Mouse (Mus musculus) cortical plate, adult 2 months (tissue): ENCODE data around the gene Dhrs3. TPM values are rescaled to one million over a fixed set of nuclear protein-coding genes. Genes with fewer than 3 reads are reported as not detected.

ENCODE experiments used
- H3K27ac ChIP-seq: fragments of 200-500 bp; 2 replicates; pipeline ENCODE4 v1.5.1; 2012; ENCODE audit warnings: low read length, control low read depth, inconsistent platforms; ENCODE audit not compliant: insufficient read depth
- H3K4me1 ChIP-seq: fragments of 200-500 bp; 2 replicates; pipeline ENCODE4 v1.6.1; 2011; ENCODE audit warnings: low read length; ENCODE audit not compliant: control insufficient read depth, insufficient read depth
- H3K4me3 ChIP-seq: fragments of 200-500 bp; 2 replicates; pipeline ENCODE4 v1.5.1; 2011; ENCODE audit warnings: mild to moderate bottlenecking, low read length, control low read depth; ENCODE audit not compliant: insufficient read depth
- CTCF ChIP-seq: fragments of 200-500 bp; IDR thresholded peaks from 2 replicates; pipeline ENCODE4 v1.5.1; 2011; ENCODE audit warnings: mild to moderate bottlenecking, control low read depth, low read length; ENCODE audit not compliant: insufficient read depth; ENCODE audit errors: extremely low read depth
- POLR2A ChIP-seq: fragments of 200-500 bp; IDR thresholded peaks from 2 replicates; pipeline ENCODE4 v1.6.1; 2011; ENCODE audit warnings: mild to moderate bottlenecking, low read length, control low read depth; ENCODE audit not compliant: insufficient read depth; ENCODE audit errors: extremely low read depth
- polyA plus RNA-seq: library from polyadenylated mRNA; depleted of rRNA; stranded (reverse); fragments of >200 nt; gene quantifications from 2 replicates; pipeline ENCODE4 v1.2.3, GENCODE M21; 2012

The Dhrs3 gene
- polyA plus RNA-seq, 1 experiment, result 28.3 TPM

DNA sequence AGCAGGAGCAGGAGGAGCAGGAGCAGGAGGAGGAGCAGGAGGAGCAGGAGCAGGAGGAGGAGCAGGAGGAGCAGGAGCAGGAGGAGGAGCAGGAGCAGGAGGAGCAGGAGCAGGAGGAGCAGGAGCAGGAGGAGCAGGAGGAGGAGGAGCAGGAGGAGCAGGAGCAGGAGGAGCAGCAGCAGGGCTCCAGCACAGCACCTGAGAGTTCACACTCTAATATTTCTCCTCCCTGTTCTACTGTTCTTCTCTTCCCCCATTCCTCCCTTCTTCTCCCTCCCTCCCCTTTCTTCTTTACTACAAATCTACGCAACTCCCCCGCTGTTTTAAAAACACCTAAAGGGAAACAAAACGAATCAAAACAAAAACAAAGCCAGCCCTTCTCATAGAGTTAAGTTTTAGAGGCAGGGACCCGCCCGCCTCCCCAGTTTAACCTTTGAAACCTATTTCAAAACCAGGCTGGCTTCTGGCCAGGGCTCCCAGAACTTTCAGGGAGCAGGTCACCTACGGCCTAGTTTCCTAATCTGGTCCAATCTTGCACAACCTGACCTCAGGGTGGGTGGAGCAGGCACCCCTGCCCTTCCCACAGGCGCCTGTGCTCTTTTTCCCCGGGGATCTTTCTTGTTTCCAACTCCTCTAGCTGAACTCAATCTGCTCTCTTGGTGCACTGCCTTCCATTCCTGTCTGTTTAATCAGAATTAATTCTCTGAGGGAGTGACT lies 67.7 kb downstream of the Dhrs3 start:
- TF ChIP-seq POLR2A (no peak), CTCF (no peak)
- Histone ChIP-seq H3K4me1 (no peaks in the 10 kb centered on the region), H3K4me3 (no peak overlapping the region), H3K27ac (no peak overlapping the region)

DNA sequence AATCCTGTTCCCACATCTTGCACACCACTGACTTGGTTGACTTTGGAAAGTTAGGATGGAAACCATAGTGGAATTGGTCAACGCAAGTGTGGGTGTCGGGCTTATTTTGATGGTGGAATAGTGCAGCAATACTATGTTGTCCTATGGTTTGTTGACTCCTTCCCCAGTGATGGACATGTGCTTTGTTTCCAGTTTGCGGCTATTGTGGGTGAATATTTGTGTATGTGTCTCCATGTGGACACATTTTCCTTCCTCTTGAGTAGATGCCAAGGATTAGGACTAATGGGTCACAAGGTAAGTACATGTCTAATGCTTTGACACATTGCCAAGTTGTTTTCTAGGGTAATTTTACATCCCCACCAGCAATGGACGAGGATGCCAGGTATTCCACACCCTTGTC lies 68.6 kb downstream of the Dhrs3 start:
- Histone ChIP-seq H3K4me1 (no peaks in the 10 kb centered on the region), H3K27ac (no peak overlapping the region), H3K4me3 (no peak overlapping the region)
- TF ChIP-seq CTCF (no peak), POLR2A (no peak)

DNA sequence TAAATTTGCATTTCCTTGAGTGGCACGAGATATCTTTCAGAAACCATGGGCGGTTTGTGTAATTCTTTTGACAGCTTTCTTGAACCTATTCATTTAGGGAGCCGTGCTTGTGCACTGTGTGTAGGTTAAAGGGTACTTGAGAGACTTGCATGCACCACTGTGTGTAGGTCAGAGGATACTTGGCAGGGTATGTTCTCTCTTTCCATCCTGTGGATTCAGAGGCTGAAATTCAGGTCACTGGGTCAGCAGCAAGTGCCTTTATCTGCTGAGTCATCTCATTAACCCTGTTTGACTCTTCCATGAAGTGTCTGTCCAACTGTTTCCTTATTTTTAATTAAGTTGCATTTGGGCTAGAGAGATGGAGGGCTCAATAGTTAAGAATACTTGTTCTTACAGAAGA lies 69.1 kb downstream of the Dhrs3 start:
- Histone ChIP-seq H3K27ac (no peak overlapping the region), H3K4me1 (no peaks in the 10 kb centered on the region), H3K4me3 (no peak overlapping the region)
- TF ChIP-seq CTCF (no peak), POLR2A (no peak)

DNA sequence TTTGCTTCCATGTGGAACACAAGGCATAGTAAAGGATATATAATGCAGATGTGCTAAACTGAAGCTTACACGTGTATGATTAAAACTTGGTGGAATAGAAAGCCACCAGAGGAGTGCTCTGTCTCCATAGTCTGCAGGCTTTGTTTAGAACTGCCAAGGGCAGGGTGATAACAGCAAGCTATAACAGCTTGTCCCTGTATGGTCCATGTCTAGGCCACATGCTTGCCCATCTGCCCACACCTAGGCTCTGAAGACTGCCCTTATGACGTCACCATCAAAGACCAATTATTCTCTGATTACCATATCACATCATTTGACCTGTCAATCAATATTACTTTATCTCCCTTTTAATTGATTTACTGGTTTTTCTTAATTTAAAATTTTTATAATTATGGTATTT lies 72.6 kb downstream of the Dhrs3 start:
- Histone ChIP-seq H3K4me1 (no peaks in the 10 kb centered on the region), H3K27ac (no peak overlapping the region), H3K4me3 (no peak overlapping the region)
- TF ChIP-seq CTCF (no peak), POLR2A (no peak)

DNA sequence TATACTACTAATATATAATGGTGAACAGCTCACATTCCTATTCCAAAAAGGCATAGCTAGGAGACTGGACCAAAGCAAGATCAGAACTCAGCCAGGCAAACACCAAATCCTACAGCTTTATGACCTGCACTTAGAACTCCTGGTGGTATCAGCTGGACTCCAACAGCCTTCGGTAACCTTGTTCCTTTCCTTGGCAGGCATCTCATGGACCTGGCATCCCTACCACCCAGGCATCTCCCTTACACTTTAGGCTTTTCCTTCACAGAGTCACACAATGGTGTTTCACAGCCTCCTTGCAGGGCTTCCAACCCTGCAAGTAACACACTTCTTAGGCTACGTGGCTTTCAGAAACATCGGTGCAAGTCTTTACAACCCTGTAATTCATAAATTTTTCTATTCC lies 75.7 kb downstream of the Dhrs3 start:
- Histone ChIP-seq H3K4me1 (no peaks in the 10 kb centered on the region), H3K27ac (no peak overlapping the region), H3K4me3 (no peak overlapping the region)
- TF ChIP-seq CTCF, result no peak

DNA sequence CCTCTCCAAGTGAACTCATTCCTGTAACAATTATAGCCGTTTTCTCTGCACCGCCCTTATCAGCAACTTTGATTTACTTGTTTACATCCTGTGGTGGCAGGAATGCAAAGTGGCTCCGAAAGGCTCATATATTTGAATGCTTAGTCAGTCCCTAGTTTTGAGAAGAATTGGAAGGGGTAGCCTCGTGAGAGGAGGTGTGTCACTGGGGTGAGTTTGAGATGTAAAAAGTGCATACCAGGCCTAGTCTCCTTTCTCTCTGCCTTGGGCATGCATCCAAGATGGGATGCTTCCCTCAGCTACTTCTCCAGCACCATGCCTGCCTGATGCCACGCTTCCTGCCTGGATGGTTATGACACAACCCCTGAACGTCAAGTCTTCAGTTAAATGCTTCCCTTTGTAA lies 76.4 kb downstream of the Dhrs3 start:
- Histone ChIP-seq H3K4me3 (no peak overlapping the region), H3K4me1 (no peaks in the 10 kb centered on the region), H3K27ac (no peak overlapping the region)
- TF ChIP-seq POLR2A (no peak), CTCF (no peak)

DNA sequence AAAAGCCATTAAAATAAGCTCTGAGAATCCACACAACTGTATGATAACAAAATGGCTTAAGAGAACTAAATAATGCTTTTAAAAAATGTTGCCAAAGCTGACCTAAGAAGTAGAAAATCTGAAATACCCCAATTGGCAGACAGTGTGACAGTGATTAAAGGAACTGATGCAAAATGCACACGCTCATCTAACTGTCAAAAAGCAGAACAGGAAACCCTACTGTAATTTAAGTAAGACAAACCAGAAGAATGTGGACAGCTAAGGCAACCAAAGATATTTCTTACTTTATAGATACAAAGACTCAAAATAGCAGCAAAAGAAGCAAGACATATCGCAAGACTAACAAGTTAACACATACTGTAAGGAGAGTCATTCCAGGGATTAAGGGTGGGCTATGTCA lies 78.4 kb downstream of the Dhrs3 start:
- Histone ChIP-seq H3K4me3 (no peak overlapping the region), H3K4me1 (no peaks in the 10 kb centered on the region), H3K27ac (no peak overlapping the region)
- TF ChIP-seq CTCF, result no peak
- TF ChIP-seq POLR2A, result no peak

DNA sequence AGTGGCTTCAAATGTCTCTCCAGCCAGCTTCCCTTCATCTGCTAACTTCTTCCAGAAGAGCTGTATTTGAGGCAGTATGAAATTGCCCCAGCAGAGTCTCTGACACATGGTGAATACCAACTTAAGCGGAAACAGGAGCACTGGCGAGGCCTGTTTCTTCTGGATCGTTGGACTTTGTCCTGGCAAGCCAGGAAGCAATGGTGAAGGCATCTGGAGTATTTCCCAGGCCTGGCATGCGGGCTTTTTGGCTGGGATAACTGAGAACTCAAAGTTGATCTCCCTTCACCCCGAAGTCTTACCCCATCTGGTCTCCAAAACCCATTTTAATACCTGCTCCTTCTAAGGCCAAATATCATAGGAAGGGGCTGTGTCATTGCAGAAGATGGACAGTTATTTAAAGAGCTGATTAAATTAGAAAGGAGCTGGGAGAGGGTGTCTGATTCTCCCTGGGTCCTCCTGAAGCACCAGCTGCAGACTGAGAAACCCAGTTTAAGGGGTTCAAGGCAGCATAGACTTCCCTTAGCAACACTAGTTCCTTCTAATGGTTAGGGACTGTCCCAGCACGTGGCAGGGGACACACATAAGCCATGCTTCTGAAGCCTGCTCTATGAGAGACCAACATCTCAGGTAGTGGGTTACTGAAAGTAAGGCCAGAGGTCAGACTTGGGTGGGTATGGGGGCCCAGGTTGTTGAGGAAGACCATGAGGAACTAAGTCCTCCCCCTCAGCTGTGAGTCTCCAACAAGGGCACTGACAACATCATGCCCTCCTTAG lies 80.5 kb downstream of the Dhrs3 start:
- 0 out of 2 replicates have a peak, but pooled peaks cover 2% of the 10 kb centered on the region for H3K4me1 ChIP-seq
- H3K27ac ChIP-seq, result no peak overlapping the region
- TF ChIP-seq CTCF, result no peak
- no peak for TF ChIP-seq POLR2A
- no peak overlapping the region for H3K4me3 ChIP-seq

DNA sequence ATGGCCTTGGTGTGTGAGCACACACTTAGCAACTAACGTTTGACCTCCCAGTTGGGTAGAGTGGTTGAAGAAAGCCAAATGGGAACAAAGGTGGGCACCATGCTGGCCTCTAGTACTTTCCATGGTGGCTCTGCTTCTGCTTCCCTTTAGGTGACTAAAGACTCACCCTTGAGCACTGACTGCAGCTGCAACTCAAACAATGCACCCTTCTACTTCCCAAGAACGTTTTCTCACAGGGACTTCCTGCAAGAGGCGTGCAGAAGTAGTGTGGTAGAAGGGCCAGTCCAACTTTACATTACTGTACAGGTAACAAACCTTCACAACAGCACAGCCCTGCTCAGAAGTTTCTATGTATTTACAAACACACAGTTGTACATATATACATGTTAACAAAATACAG lies 81.8 kb downstream of the Dhrs3 start:
- TF ChIP-seq CTCF (no peak), POLR2A (no peak)
- Histone ChIP-seq H3K4me3 (no peak overlapping the region), H3K27ac (no peak overlapping the region), H3K4me1 (peaks cover 8% of the 10 kb centered on the region)

DNA sequence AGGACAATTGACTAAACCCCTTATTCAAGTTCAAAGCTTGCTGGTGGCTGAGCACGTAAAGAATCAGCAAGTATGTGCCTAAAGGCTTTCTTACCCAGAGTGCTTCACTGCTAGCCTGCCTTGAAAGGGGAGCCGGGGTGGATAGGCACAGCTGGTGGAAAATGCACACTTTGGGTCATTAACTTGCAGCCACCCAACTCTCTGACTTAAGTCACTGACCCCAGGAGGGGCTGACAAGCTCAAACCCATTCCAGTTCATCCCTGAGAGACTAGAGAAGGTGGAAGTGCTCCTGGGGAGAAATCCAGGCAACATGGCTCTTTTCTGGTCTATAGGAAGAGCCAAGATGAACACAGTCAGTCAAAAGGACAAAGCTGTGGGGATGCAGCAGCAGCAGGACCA lies 82.9 kb downstream of the Dhrs3 start:
- H3K4me3 ChIP-seq, result no peak overlapping the region
- no peak for TF ChIP-seq CTCF
- no peak for TF ChIP-seq POLR2A

More for the DNA sequence above, 82.9 kb downstream of the Dhrs3 start:
- Histone ChIP-seq H3K4me1 (peaks cover 8% of the 10 kb centered on the region), H3K27ac (no peak overlapping the region)
